Mouse (Mus musculus) liver, adult 2 months (tissue): ENCODE data around the gene Lekr1. TPM values are rescaled to one million over a fixed set of nuclear protein-coding genes. Genes with fewer than 3 reads are reported as not detected.

Source experiments
- DNase-seq: peaks from one replicate; pipeline ENCODE4 v3.0.0-alpha.2; 2011; ENCODE audit warnings: low read depth, low spot score; ENCODE audit errors: extremely low read depth
- H3K27ac ChIP-seq: fragments of 200-500 bp; replicated peaks from 2 replicates; pipeline ENCODE4 v1.5.1; 2012; ENCODE audit warnings: low read depth, mild to moderate bottlenecking, control low read depth, inconsistent platforms, low read length; ENCODE audit not compliant: insufficient read depth
- H3K27me3 ChIP-seq: fragments of 200-500 bp; 2 replicates; pipeline ENCODE4 v1.6.1; 2012; ENCODE audit warnings: mild to moderate bottlenecking, moderate library complexity, low read length, inconsistent platforms; ENCODE audit not compliant: control insufficient read depth, insufficient read depth
- H3K36me3 ChIP-seq: fragments of 200-500 bp; 2 replicates; pipeline ENCODE4 v1.6.1; 2012; ENCODE audit warnings: low read length, inconsistent platforms; ENCODE audit not compliant: control insufficient read depth, insufficient read depth
- H3K4me1 ChIP-seq: fragments of 200-500 bp; 2 replicates; pipeline ENCODE4 v1.6.1; 2011; ENCODE audit warnings: low read length; ENCODE audit not compliant: control insufficient read depth, insufficient read depth
- H3K4me3 ChIP-seq: fragments of 200-500 bp; 2 replicates; pipeline ENCODE4 v1.5.1; 2011; ENCODE audit warnings: low read depth, mild to moderate bottlenecking, control low read depth, low read length, moderate library complexity; ENCODE audit not compliant: insufficient read depth
- H3K79me2 ChIP-seq: fragments of 200-500 bp; 2 replicates; pipeline ENCODE4 v1.6.1; 2012; ENCODE audit warnings: inconsistent platforms, mild to moderate bottlenecking, low read length, moderate library complexity; ENCODE audit not compliant: control insufficient read depth, insufficient read depth
- H3K9ac ChIP-seq: fragments of 200-500 bp; 2 replicates; pipeline ENCODE4 v1.6.1; 2012; ENCODE audit warnings: low read depth, mild to moderate bottlenecking, control low read depth, inconsistent platforms, low read length
- CTCF ChIP-seq: fragments of 200-500 bp; IDR thresholded peaks from 2 replicates; pipeline ENCODE4 v1.5.1; 2011; ENCODE audit warnings: low read depth, low read length, control low read depth
- POLR2A ChIP-seq: fragments of 200-500 bp; IDR thresholded peaks from 2 replicates; pipeline ENCODE4 v1.6.1; 2011; ENCODE audit warnings: low read length, control low read depth; ENCODE audit not compliant: insufficient read depth; ENCODE audit errors: extremely low read depth
- WGBS: fragments of 180-500 bp; shearing (Covaris S2); methylation state at CpG from one replicate; pipeline ENCODE4 v1.1.7; 2018; 5-methylcytosine and 5-hydroxymethylcytosine counted together
- polyA plus RNA-seq: library from polyadenylated mRNA; depleted of rRNA; stranded (reverse); fragments of >200 nt; gene quantifications from 2 replicates; pipeline ENCODE4 v1.2.3, GENCODE M21; 2012; rRNA removed
- total RNA-seq: library from RNA; depleted of rRNA; stranded (reverse); fragments of >200 nt; gene quantifications from 2 replicates; pipeline ENCODE4 v1.2.3, GENCODE M21; 2014; rRNA removed

The Lekr1 gene
- total RNA-seq (0.09 and 0.34 TPM in 2 replicates), polyA plus RNA-seq (not detected in 2 replicates)

DNA sequence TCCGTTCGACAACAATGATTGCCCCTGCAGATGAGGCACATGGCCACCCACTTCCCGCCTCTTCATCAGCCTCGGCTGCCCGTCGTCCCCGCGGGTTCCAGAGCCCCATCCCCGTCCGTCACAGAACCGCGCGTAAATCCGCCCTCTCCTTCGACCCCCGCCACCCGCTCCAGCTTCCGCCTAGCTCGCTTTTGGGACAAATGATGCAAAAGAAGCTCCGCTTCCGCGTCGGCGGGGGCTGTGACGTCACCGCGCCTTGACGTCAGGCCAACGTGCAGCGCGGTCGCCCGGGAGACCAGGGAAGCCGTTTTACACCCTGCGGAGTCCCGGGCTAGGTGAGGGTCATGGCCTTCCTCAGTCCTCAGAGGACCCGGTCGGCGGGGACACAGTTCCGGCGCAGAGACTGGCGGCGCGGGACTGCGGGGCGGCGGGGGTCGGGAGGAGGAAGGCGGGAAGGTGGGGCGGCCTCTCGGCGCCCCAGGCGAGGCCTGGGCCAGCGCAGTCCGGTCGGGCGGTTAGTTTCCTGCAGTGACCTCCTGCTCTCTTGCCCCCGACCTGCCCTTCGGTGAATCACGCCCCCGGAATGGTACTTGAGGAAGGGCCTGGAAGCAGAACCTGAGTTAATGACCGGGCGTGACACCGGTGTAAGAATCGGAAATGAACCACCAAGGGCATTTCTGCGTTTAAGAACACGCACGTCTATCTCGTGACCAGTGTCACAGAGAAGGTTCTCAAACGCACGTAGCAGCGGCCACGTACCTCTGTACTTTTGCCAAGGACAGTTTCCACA, at the start of gene Lekr1:
Gene Lekr1, plus strand, starts transcription at position 252 of the 790 bp plus-strand sequence.
- 1% methylated on average over 73 of the region's 73 CpGs for WGBS
- TF ChIP-seq CTCF (no peak), POLR2A (no peak)

DNA sequence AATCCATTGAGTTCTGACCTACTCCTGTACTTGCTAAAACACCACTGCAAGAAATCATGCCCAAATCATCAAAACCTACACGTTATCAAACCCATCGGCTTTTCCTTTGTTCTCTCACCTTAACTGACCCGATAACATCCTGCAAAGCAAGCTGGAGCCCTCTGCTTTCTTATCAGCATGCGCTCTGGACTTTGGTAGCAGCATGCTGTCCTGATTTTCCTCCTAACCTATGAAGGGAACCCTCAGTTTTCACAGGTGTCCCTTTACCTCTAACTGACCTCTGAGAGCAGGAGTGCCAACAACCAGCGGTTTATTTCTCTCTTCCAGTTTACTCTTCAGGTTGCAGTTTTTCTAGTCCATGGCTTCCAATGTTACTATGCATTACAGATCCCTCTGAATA, 48.5 kb upstream of the Lekr1 start:
- H3K4me1 ChIP-seq, result peaks cover 6% of the 10 kb centered on the region; the same call in 1 of the 2 replicates
- DNase-seq, result peak; percentile 80
- H3K79me2 ChIP-seq, result no peaks in the 10 kb centered on the region
- H3K4me3 ChIP-seq, result no peak overlapping the region
- H3K27me3 ChIP-seq, result no peaks in the 10 kb centered on the region
- no peaks in the 10 kb centered on the region for H3K36me3 ChIP-seq
- 12% methylated on average over 5 of the region's 5 CpGs for WGBS
- H3K27ac ChIP-seq, result no peak overlapping the region
- no peak overlapping the region for H3K9ac ChIP-seq
- TF ChIP-seq POLR2A, result no peak
- no peak for TF ChIP-seq CTCF

More for the DNA sequence above, at the start of gene Lekr1:
- Histone ChIP-seq H3K9ac (peak within 1 kb of the TSS; percentile 62), H3K4me1 (peaks cover 2% of the 10 kb centered on the region; the same call in 1 of the 2 replicates), H3K27ac (no peak within 1 kb of the TSS), H3K36me3 (no peaks in the 10 kb centered on the region), H3K4me3 (peak within 1 kb of the TSS; percentile 55), H3K79me2 (no peaks in the 10 kb centered on the region), H3K27me3 (no peaks in the 10 kb centered on the region)
- DNase-seq, result peak; percentile 53

DNA sequence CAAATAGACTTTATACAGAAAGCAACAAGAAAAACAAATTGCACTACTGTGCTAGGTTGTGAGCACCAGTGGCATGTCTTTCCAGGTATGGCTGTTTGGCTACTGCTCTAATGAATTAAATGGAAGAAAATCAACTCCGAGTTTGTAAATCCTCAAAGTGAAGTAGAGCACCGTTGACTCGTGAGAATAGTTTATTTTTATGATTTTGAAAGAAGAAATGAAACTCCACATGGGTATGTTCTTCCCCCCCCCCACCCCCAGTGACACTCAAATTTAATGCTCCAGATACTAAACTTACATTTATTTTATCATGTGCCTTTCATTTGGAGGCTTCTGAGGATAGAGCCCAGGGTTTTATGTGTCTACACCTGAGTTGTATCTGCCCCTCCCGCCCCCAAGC, 46.7 kb upstream of the Lekr1 start:
- H3K79me2 ChIP-seq, result no peaks in the 10 kb centered on the region
- no peaks in the 10 kb centered on the region for H3K36me3 ChIP-seq
- no peak for TF ChIP-seq POLR2A
- H3K27ac ChIP-seq, result no peak overlapping the region
- no peak overlapping the region for H3K4me3 ChIP-seq
- H3K4me1 ChIP-seq, result peaks cover 3% of the 10 kb centered on the region; the same call in 1 of the 2 replicates
- no peak for DNase-seq
- no peak overlapping the region for H3K9ac ChIP-seq
- WGBS, result 93% methylated on average over 4 of the region's 4 CpGs
- no peaks in the 10 kb centered on the region for H3K27me3 ChIP-seq

DNA sequence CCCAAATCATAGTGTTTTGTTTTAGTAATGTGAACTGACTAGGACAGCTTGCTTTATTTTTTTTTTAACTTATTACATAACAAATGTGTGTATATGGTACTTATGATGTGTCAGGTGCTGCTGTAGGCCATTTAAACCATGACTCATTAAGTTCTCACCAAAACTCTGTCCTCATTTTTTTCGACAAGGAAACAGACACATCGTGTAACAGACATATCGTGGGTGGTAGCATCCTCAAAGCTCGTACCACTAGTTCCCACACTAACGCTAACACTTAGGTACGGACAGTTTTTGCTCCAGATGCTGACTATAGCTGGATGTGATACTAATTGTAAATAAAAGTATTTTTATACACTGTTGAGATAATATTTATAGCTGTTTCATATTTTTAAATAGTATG, 43.0 kb upstream of the Lekr1 start:
- WGBS, result 97% methylated on average over 6 of the region's 6 CpGs

DNA sequence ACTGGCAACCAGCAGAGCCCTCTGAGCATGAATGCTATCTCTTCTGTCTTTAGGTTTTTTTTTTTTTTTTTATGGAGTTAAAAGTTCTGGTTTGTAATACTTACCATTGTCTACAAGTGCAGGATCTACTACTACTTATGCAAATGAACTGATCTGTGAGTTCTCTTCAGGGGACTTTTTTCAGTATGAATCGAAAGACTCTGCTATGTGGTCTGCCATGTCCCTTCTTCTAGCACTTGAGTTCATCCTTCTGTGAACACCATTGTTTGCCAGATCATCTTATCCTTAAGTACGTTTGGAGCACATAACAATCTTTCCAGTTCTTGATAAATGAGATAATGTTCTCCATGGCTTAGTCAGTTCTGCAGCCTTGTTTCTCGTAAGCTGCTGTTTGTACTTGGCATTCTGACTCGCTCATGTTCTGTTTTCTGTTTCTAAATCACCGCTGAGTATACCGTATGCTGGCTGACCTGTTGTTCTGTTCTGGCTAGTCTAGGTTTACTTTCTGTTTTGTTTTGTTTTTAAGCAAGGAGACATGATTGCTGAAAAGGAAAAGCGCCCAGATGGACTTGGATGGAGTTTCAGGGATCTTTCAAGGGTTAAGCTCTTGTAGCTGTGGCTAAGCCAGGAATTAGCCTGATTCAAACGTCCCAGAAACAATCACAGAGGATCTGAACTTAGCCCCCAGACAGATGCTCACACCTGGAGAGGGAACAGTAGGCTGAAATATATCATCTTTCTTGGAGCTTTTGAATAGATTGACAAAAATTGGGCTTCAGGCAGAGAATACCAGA, 40.3 kb upstream of the Lekr1 start:
- WGBS, result 32% methylated on average over 8 of the region's 8 CpGs
- H3K4me3 ChIP-seq, result no peak overlapping the region
- no peaks in the 10 kb centered on the region for H3K36me3 ChIP-seq
- no peak overlapping the region for H3K27ac ChIP-seq
- no peaks in the 10 kb centered on the region for H3K27me3 ChIP-seq
- H3K4me1 ChIP-seq, result peaks cover 4% of the 10 kb centered on the region; the same call in 1 of the 2 replicates
- no peak overlapping the region for H3K9ac ChIP-seq
- no peak for TF ChIP-seq POLR2A
- no peak for TF ChIP-seq CTCF
- H3K79me2 ChIP-seq, result no peaks in the 10 kb centered on the region
- peak; percentile 50 for DNase-seq

More for the DNA sequence above, 43.0 kb upstream of the Lekr1 start:
- H3K79me2 ChIP-seq, result no peaks in the 10 kb centered on the region
- DNase-seq, result no peak
- no peak for TF ChIP-seq CTCF
- no peak for TF ChIP-seq POLR2A
- no peak overlapping the region for H3K27ac ChIP-seq
- no peak overlapping the region for H3K4me3 ChIP-seq
- H3K4me1 ChIP-seq, result peaks cover 2% of the 10 kb centered on the region; the same call in 1 of the 2 replicates
- H3K36me3 ChIP-seq, result no peaks in the 10 kb centered on the region
- H3K9ac ChIP-seq, result no peak overlapping the region
- no peaks in the 10 kb centered on the region for H3K27me3 ChIP-seq
